Mouse (Mus musculus): Measurements from ENCODE around the gene Atf4. TPM values are rescaled to one million over a fixed set of nuclear protein-coding genes. Genes with fewer than 3 reads are reported as not detected.

The Atf4 gene
- polyA plus RNA-seq (2014; fragmentation: Nextera tagmentation; extraction: Ambion mirVana), result 102 and 115 TPM in 2 replicates

- Histone ChIP-seq H3K9me3 (ENCODE audit: control insufficient read depth, low read length) (no peaks in the 10 kb centered on the region), H3K4me2 (replicated peaks) (peak within 1 kb of the TSS; percentile 94), H3K9ac (peak within 1 kb of the TSS; percentile 100), H3K4me3 (replicated peaks; ENCODE audit: low read length) (peak within 1 kb of the TSS; percentile 97), H3K27ac (peak within 1 kb of the TSS; percentile 99), H3K4me1 (replicated peaks; ENCODE audit: control insufficient read depth, insufficient read depth, low read length) (peaks cover 27% of the 10 kb centered on the region), H3K36me3 (replicated peaks; ENCODE audit: control insufficient read depth, insufficient read depth) (peaks cover 66% of the 10 kb centered on the region), H3K27me3 (ENCODE audit: control insufficient read depth, insufficient read depth, low read length) (no peaks in the 10 kb centered on the region)
- 1% methylated on average over 56 of the region's 62 CpGs for WGBS
- peak; percentile 96 for ATAC-seq (ENCODE audit: low FRiP score)
- DNase-seq (ENCODE audit: low spot score), result peak; percentile 99
These were observed at the start of gene Atf4 for GRCm38 (mm10) chr15:80254847-80255645. Gene Atf4, plus strand, starts transcription at chr15:80255184.

DNA sequence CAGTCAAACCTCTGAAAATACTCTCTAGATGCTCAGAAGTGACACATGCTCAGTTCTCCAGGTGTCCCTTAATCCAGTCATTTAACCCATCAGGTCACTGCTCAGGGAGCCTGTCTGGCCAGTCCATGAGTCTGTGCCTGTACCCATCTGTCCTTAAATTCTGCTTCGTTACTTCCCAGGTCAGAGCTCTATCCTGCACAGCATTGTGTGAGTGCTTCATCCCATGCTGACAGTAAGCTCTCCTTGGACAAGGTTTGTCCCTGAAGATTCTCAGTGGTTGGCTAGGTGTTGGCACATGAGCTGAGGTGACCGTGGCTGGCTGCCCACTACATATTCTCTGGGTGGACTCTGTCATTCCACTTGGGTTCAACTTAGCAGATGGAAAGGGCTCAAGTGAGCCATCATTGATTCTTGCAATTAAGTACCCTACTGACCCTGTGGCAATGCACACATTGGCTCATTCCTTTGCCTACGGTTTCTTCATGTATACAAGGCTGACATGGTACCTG, 48.9 kb upstream of the Atf4 start:
- peaks cover 7% of the 10 kb centered on the region for H3K36me3 ChIP-seq (replicated peaks; ENCODE audit: control insufficient read depth, insufficient read depth)
- ATAC-seq (ENCODE audit: low FRiP score), result no peak
- WGBS, result 94% methylated on average over 3 of the region's 3 CpGs

DNA sequence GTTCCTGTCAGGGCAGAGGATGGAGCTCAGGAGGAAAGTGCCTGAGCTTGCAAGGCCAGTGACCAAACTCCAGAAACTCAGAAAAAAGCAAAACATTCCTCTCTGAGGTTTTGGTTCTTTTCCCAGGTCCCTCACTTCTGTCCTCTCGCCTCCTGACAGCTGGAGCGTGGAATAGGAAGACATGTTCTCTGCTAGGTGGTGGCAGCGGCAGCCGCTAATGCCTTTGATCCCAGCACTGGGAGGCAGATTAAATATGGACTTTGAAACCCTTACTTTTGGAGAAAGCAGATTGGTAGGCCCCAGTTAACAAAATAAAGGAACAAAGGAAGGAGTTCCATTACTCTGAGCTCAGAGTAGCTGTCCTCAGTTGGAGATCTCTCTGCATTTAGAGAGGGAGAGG, 46.5 kb upstream of the Atf4 start:
- H3K4me2 ChIP-seq (replicated peaks), result no peak overlapping the region
- DNase-seq (ENCODE audit: low spot score) (no peak), ATAC-seq (ENCODE audit: low FRiP score) (no peak)
- H3K9ac ChIP-seq, result no peak overlapping the region
- WGBS, result 11% methylated on average over 4 of the region's 4 CpGs
- H3K27ac ChIP-seq, result no peak overlapping the region
- H3K27me3 ChIP-seq (ENCODE audit: control insufficient read depth, insufficient read depth, low read length), result no peaks in the 10 kb centered on the region
- H3K9me3 ChIP-seq (ENCODE audit: control insufficient read depth, low read length), result no peaks in the 10 kb centered on the region
- no peak overlapping the region for H3K4me3 ChIP-seq (replicated peaks; ENCODE audit: low read length)
- peaks cover 23% of the 10 kb centered on the region for H3K36me3 ChIP-seq (replicated peaks; ENCODE audit: control insufficient read depth, insufficient read depth)
- H3K4me1 ChIP-seq (replicated peaks; ENCODE audit: control insufficient read depth, insufficient read depth, low read length), result no peaks in the 10 kb centered on the region

More for the DNA sequence above, 48.9 kb upstream of the Atf4 start:
- no peaks in the 10 kb centered on the region for H3K4me1 ChIP-seq (replicated peaks; ENCODE audit: control insufficient read depth, insufficient read depth, low read length)
- H3K27ac ChIP-seq, result no peak overlapping the region
- no peaks in the 10 kb centered on the region for H3K9me3 ChIP-seq (ENCODE audit: control insufficient read depth, low read length)
- H3K27me3 ChIP-seq (ENCODE audit: control insufficient read depth, insufficient read depth, low read length), result no peaks in the 10 kb centered on the region
- no peak overlapping the region for H3K9ac ChIP-seq
- no peak overlapping the region for H3K4me3 ChIP-seq (replicated peaks; ENCODE audit: low read length)
- DNase-seq (ENCODE audit: low spot score), result no peak
- no peak overlapping the region for H3K4me2 ChIP-seq (replicated peaks)

- Histone ChIP-seq H3K4me2 (replicated peaks) (no peak overlapping the region), H3K27me3 (ENCODE audit: control insufficient read depth, insufficient read depth, low read length) (no peaks in the 10 kb centered on the region), H3K9ac (no peak overlapping the region), H3K27ac (no peak overlapping the region), H3K4me3 (replicated peaks; ENCODE audit: low read length) (no peak overlapping the region), H3K36me3 (replicated peaks; ENCODE audit: control insufficient read depth, insufficient read depth) (peaks cover 35% of the 10 kb centered on the region), H3K4me1 (replicated peaks; ENCODE audit: control insufficient read depth, insufficient read depth, low read length) (no peaks in the 10 kb centered on the region), H3K9me3 (ENCODE audit: control insufficient read depth, low read length) (no peaks in the 10 kb centered on the region)
- ATAC-seq (ENCODE audit: low FRiP score) (no peak), DNase-seq (ENCODE audit: low spot score) (no peak)
These were observed 41.3 kb upstream of the Atf4 start for GRCm38 (mm10) chr15:80213688-80214087.

DNA sequence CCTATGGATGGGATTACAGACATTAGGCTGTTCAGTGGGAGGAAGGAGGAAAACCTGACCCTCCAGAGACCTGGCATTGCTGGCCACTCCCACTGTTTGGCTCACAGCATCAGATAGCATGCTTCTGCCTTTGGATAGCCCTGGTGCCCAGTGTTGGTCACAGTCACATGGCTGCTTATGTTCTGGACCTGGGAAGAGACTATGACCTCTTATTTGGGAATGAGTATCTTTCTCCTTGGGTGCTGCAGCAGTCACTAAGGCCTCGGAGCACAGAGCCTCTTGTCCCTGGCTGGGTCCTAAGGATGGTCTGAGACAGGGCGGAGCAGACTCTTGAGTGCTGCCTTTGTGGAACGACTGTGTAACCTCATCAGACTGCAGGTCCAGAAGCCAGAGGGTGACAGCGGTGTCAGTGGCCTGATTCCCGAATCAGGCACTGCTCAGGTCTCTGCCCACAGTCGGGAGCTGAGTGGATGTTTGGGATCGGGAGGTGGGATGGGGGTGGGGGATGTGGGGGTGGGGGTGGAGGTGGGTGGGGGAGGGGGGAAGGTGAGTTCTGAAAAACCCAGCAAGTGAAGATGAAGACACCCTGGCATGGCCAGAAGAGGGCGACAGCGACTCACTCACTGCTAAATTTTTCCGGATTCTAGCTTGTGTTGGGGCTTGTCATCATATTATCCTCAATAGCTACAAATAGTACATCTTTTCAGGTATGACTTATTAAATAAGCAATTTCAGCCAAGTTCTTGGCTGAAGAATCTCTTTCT, 39.1 kb upstream of the Atf4 start:
- no peak for ATAC-seq (ENCODE audit: low FRiP score)
- Histone ChIP-seq H3K4me1 (replicated peaks; ENCODE audit: control insufficient read depth, insufficient read depth, low read length) (no peaks in the 10 kb centered on the region), H3K27me3 (ENCODE audit: control insufficient read depth, insufficient read depth, low read length) (no peaks in the 10 kb centered on the region), H3K27ac (no peak overlapping the region), H3K4me2 (replicated peaks) (no peak overlapping the region), H3K9ac (no peak overlapping the region), H3K9me3 (ENCODE audit: control insufficient read depth, low read length) (no peaks in the 10 kb centered on the region), H3K36me3 (replicated peaks; ENCODE audit: control insufficient read depth, insufficient read depth) (peaks cover 35% of the 10 kb centered on the region), H3K4me3 (replicated peaks; ENCODE audit: low read length) (no peak overlapping the region)
- 19% methylated on average over 10 of the region's 10 CpGs for WGBS
- DNase-seq (ENCODE audit: low spot score), result no peak

DNA sequence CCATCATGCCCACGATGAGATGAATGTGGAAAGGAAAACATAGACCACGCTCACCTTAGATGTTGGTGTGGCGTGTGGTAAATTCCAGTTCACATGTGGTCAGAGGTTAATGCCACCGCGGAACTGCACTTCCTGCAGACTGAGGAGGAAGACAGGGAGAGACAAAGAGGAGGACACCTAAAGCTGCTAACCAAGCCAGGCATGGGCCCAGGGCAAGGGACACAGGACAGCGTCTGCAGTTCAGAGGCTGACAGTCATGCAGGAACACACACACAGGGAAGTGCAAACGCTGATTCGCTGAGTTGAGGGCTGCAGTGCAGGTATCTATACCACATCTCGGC, 38.5 kb upstream of the Atf4 start:
- Histone ChIP-seq H3K27ac (no peak overlapping the region), H3K4me3 (replicated peaks; ENCODE audit: low read length) (no peak overlapping the region), H3K4me1 (replicated peaks; ENCODE audit: control insufficient read depth, insufficient read depth, low read length) (no peaks in the 10 kb centered on the region), H3K9me3 (ENCODE audit: control insufficient read depth, low read length) (no peaks in the 10 kb centered on the region), H3K4me2 (replicated peaks) (no peak overlapping the region), H3K27me3 (ENCODE audit: control insufficient read depth, insufficient read depth, low read length) (no peaks in the 10 kb centered on the region), H3K9ac (no peak overlapping the region), H3K36me3 (replicated peaks; ENCODE audit: control insufficient read depth, insufficient read depth) (peaks cover 31% of the 10 kb centered on the region)
- ATAC-seq (ENCODE audit: low FRiP score), result no peak
- 59% methylated on average over 9 of the region's 9 CpGs for WGBS
- DNase-seq (ENCODE audit: low spot score), result no peak

DNA sequence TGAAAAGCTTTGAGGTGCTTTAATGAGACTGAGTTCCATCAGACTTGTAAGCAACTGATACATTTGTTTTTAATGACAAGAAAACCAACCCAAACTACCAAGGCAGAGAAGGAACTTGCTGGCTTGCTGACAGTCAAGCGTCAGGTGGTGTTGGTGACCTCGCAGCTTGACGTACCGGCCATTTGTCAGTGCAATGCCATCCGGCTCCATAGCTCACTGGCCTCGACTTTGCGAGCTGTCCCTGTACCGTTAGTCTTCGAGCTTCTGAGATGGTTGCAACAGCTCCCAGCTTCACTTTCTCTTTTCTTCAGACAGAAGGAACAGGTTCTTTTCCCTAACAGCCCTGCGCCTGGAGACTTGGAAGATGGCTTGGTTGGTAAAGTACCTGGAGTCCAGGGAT, 37.5 kb upstream of the Atf4 start:
- H3K9ac ChIP-seq, result no peak overlapping the region
- ATAC-seq (ENCODE audit: low FRiP score), result no peak
- H3K4me2 ChIP-seq (replicated peaks), result no peak overlapping the region
- H3K36me3 ChIP-seq (replicated peaks; ENCODE audit: control insufficient read depth, insufficient read depth), result peaks cover 20% of the 10 kb centered on the region
- no peak overlapping the region for H3K27ac ChIP-seq
- no peaks in the 10 kb centered on the region for H3K27me3 ChIP-seq (ENCODE audit: control insufficient read depth, insufficient read depth, low read length)
- DNase-seq (ENCODE audit: low spot score), result no peak
- WGBS, result 93% methylated on average over 10 of the region's 10 CpGs
- no peaks in the 10 kb centered on the region for H3K9me3 ChIP-seq (ENCODE audit: control insufficient read depth, low read length)
- H3K4me1 ChIP-seq (replicated peaks; ENCODE audit: control insufficient read depth, insufficient read depth, low read length), result no peaks in the 10 kb centered on the region
- H3K4me3 ChIP-seq (replicated peaks; ENCODE audit: low read length), result no peak overlapping the region

DNA sequence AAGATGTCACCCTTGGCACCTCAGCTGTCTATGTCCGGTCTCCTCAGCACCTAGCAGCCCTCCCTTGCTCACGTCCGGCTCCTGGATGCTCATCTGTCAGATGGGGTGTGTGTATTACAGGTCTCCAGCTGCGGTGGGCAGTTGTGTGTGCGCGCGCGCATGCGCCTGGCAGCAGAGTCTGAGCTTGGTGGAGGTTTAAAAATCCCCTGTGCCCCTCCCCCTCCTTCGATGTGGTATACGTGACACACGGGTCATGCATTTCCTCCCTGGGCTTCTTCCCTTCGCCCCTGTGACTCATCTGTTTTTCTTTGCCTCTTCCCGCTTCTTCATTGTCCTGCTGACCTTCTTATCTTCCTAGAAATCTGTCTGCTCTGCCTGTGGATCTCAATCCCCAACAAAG, 35.8 kb upstream of the Atf4 start:
- Histone ChIP-seq H3K9ac (no peak overlapping the region), H3K27me3 (ENCODE audit: control insufficient read depth, insufficient read depth, low read length) (no peaks in the 10 kb centered on the region), H3K4me1 (replicated peaks; ENCODE audit: control insufficient read depth, insufficient read depth, low read length) (no peaks in the 10 kb centered on the region), H3K27ac (no peak overlapping the region), H3K9me3 (ENCODE audit: control insufficient read depth, low read length) (no peaks in the 10 kb centered on the region), H3K4me2 (replicated peaks) (no peak overlapping the region), H3K36me3 (replicated peaks; ENCODE audit: control insufficient read depth, insufficient read depth) (peaks cover 11% of the 10 kb centered on the region), H3K4me3 (replicated peaks; ENCODE audit: low read length) (no peak overlapping the region)
- ATAC-seq (ENCODE audit: low FRiP score), result no peak
- 59% methylated on average over 14 of the region's 14 CpGs for WGBS
- DNase-seq (ENCODE audit: low spot score), result no peak
